Mouse (Mus musculus) T-helper 1 cell (primary cell): ENCODE measurements around the gene Gtf2a1.
"Not testable (repeated sequence)": the region's sequence is repeated elsewhere in the genome, so short reads cannot be mapped to it uniquely, and the experiment has no call there.

Experiments
- in situ Hi-C: fragments of 300-600 bp; cut with MboI, MseI; formaldehyde crosslinking; loops from one replicate; pipeline ENCODE4 v1.15.1; 2025; ENCODE audit warnings: high pct_unique_total_duplicates

The Gtf2a1 gene

GRCm38 (mm10) chr12:91589847-91590690 is at the start of gene Gtf2a1:
TSS of gene Gtf2a1 (minus strand) at chr12:91590487.
- in situ Hi-C loops, result no loop called here

GRCm38 (mm10) chr12:91638351-91638750 is 48.1 kb upstream of the Gtf2a1 start:
- in situ Hi-C loops, result no loop called here

- in situ Hi-C loops, result no loop called here
These were observed 47.0 kb upstream of the Gtf2a1 start for GRCm38 (mm10) chr12:91637136-91637909.

DNA sequence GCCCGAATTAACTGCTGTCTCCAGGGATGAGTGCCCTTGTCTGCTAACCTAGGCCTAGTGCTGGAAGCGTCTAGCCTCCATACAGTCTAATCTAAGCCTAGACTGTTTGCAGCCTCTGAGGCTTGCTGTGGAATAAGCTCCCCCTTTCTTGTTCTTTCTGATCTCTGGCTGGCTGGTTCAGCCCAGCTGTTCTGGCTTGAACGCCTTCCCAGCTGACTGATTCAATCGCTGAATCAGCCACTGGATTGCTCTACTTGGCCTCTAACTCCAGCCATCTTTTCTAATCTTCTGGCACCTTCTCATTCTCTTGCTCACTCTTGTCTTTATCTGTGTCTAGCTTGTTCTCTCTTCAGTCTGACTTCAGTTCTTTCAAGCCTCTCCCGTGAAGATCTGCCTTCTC is 36.2 kb upstream of the Gtf2a1 start:
- in situ Hi-C loops, result no loop called here

DNA sequence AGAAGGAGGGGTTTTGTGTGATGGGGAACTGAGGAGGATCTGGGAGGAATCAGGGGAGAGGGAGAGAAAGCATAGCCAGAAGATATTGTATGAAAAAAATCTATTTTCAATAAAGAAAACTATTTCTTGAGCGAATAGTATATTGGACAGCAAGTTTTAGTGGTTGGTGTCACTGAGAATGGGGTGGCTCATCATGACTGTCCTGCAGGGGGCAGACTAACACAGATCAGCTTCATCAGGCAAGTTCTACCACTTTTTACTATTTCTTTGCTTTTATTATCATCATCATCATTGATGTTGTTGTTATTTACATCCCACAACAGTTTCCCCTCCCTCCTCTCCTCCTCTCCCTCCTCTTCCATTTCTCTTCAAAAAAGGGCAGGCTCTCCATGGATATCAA is 34.7 kb upstream of the Gtf2a1 start:
- in situ Hi-C loops, result no loop called here

DNA sequence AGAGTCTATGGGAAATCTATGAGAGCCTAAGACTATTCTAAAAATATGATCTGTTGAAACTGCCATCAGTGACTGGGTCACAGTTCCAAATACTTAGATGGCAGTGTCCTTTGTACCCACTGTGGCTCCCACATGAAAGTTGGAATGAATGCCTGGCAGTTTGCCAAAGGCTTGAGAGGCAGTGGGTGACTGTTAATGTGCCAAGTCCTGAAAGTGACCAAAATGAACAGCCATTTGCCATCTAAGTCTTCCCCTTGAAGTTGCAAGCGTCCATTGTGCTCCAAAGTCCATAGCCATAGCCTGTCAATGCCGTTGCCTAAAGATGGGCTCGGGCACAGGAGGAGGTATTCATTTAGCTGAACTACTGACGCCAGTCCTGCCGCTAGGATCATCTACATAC is 19.1 kb upstream of the Gtf2a1 start:
- in situ Hi-C loops, result no loop called here

DNA sequence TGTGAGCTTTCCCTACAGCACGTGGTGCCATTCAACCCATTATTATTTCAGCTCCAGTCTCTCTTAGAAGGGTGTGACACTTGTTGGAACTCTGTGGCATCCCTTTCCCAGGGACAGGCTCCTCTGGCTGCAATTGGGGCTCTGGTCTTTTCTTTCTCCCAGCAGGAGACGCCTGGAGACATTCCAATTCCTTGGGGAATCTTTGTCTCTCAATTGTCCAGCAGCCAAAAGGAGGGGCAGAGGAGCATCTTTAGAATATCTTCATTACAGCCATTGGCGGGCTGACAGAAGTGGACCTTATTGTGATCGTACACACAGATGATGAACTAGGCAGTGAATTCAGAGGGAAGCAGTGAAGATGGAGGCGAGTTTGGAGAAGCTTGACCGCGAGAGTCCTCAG is 17.4 kb upstream of the Gtf2a1 start:
- in situ Hi-C loops, result no loop called here

DNA sequence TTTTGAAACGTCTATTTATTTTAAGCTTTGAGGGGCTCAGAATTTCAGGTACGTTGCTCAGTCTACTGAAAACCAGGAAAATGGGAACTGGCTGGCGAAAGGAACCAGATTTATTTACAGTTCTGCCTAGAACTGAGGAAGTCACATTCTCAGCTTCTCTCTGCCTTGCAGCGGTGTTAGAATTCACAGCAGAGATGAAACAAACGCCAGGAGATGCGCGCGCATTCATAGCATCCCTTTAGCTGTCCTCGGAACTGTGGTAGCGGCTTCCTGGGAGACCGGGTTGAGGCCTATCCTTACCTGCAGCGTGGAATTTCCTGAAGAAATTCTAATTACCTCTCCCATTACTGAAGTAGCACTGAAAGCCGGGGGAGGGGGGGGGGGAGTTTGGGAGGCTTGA is 16.4 kb upstream of the Gtf2a1 start:
- in situ Hi-C loops, result no loop called here

GRCm38 (mm10) chr12:91604600-91604999 is 14.3 kb upstream of the Gtf2a1 start:
- in situ Hi-C loops, result no loop called here

DNA sequence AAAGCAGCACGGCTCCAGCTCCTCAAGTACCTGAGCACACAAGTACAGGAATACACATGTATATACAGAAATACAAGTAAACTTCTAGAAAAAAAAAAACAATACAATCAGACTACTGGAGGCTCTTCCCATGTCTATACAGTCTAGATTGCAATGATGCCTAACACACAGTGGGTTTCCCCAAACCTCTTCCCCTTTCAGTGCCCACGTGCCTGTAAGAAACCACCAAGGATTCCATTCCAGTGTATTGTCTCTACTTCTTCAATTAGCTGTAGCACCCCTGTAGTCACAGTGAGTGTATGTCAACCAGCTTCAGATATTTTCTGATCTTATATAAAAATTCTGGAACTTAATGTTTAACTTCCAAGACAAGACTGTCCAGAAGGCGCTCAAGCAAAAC is 1.8 kb upstream of the Gtf2a1 start:
- in situ Hi-C loops, result no loop called here

DNA sequence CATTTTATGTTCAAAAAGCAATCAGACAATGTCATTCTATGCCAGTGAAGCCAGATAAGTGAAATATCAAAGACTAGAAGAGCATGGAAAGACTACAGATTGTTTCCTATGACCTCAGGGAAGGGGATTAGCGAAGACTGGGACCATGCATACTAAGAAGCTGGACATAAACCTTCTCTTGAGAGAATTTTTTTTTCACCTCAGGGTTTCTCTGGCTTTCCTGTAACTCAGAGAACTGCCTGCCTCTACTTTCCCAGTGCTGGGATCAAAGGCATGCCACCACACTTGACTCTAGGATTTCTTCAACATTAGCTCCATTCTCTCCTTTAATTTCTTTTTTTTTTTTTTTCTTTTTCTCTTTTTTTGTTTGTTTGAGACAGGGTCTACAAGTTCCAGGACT is 904 bp upstream of the Gtf2a1 start:
- in situ Hi-C loops, result no loop called here

DNA sequence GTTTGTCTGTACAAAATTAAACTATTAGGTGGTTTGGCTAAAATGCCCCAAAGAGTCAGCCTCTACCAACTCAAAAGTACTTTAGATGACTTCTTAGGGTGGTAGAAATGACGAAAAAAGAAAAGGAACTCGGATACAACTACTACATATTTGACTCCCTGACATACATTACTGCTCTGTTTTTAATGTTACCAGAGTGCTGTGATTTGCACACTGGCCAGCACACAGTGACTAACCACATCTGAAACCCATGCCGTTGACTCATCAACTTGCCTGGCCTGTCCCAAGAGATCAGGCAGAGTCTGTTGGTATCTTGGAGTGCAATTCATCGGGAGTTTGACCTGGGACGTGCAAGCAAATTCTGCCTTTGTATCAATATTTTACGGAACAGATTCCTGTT is 429 bp upstream of the Gtf2a1 start:
- in situ Hi-C loops, result no loop called here

DNA sequence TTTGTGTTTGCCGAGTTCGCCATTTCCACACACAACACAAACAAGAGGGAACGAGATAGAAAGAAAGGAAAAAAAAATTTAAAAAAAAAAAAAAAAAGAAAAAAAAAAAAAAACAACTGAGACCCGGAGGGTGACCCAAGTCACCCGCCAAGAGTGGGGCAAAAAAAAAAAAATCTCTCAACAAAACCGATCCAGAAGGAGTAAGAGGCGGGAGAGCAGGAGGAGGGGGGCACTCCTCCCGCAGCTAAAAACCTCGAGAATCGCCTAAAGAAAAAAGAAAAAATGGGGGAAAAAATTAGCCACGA is 793 bp downstream of the Gtf2a1 start:
- in situ Hi-C loops, result no loop called here

GRCm38 (mm10) chr12:91588670-91589541 is 1.4 kb downstream of the Gtf2a1 start:
- in situ Hi-C loops, result no loop called here

- in situ Hi-C loops, result no loop called here
These were observed 2.1 kb downstream of the Gtf2a1 start for GRCm38 (mm10) chr12:91588176-91588669.

- in situ Hi-C loops, result no loop called here
These were observed 2.7 kb downstream of the Gtf2a1 start for GRCm38 (mm10) chr12:91587491-91588033.

DNA sequence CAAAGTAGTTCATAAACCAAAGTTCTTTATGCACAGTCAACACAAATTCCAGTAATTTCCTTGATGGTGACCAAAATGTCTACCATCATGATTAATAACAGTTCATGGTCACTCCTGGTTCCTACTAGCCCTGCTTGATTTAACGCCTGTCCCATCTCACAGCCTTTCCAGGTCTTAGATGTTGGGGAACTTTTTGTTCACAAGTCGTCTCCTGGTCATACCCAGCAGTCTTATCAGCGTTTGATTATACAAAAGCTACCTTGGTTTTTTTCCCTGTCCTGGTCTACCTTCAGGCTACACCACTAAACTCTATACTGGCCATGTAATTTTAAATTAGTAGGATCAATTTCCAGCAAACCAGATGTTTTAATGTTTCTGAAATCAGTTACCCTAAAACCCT is 3.2 kb downstream of the Gtf2a1 start:
- in situ Hi-C loops, result no loop called here

- in situ Hi-C loops, result not testable (repeated sequence)
These were observed 4.5 kb downstream of the Gtf2a1 start for GRCm38 (mm10) chr12:91585815-91586214.

DNA sequence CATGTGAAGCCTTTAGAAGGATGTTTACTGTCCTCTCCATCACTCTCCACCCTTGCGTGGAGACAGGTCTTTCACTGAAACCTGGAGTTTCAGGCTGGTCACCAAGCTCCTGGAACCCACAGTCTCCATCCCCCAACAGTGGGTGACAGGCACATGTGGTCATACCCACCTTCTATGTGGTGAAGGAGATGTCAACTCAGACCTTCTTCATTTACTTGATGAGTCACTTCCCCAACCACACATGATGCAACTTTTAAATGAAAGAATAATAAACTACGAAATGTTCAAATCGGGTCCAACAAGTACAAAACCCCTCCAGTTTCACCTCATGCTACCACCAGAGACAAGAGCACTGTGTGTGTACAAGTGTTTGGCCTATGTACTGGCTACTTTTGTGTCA is 5.1 kb downstream of the Gtf2a1 start:
- in situ Hi-C loops, result no loop called here

- in situ Hi-C loops, result no loop called here
These were observed 6.9 kb downstream of the Gtf2a1 start for GRCm38 (mm10) chr12:91583409-91583808.

DNA sequence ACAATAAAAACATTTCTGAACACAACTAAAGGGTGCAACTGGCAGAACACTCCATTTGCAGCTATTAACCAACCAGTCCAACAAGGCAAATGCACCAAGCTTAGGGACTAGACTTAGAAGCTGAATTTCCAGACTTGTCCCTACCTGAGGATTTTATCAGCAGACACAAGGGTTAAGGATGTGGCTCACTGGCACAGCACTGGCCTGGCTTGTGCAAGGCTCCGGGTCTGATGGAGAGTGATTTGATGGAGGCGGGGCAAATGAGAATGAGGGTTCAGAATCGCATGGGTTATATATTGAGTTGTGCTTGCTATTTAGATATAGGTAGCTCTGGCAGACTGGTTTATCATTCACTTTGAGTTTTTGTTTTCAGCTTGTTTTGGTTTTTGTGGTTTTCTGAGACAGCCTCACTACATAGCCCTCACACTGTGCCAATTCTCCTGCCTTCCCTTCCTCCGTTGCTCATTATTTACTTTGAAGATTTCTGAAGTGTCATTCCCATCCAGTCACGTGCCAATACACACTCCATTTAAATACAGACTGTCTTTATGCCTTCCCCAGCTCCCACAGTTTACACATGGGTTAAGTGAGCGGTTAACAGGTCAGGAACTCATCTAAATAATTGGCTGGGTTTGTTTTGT is 7.8 kb downstream of the Gtf2a1 start:
- in situ Hi-C loops, result no loop called here
